Mouse (Mus musculus) embryonic facial prominence, embryonic 13.5 days (tissue): ENCODE data around the gene Gm17364. TPM values are rescaled to one million over a fixed set of nuclear protein-coding genes. Genes with fewer than 3 reads are reported as not detected.
"Not testable (repeated sequence)": the region's sequence is repeated elsewhere in the genome, so short reads cannot be mapped to it uniquely, and the experiment has no call there.

ENCODE experiments used
- ATAC-seq: fragments of 200-750 bp; cut with Nextera tagmentation; 2 replicates; pipeline ENCODE4 v1.8.0; 2017; ENCODE audit warnings: low read depth; ENCODE audit not compliant: insufficient number of reproducible peaks, insufficient read depth, low FRiP score, low TSS enrichment
- H3K27ac ChIP-seq: fragments of 300-500 bp; sonication (generic); 2 replicates; pipeline ENCODE4 v1.5.1; 2015; ENCODE audit warnings: moderate library complexity, mild to moderate bottlenecking, inconsistent platforms
- H3K27me3 ChIP-seq: fragments of 300-500 bp; sonication (generic); 2 replicates; pipeline ENCODE4 v1.6.1; 2015; ENCODE audit warnings: mild to moderate bottlenecking, inconsistent platforms
- H3K36me3 ChIP-seq: fragments of 300-500 bp; sonication (generic); 2 replicates; pipeline ENCODE4 v1.6.1; 2015; ENCODE audit warnings: mild to moderate bottlenecking, inconsistent platforms
- H3K4me1 ChIP-seq: fragments of 300-500 bp; sonication (generic); 2 replicates; pipeline ENCODE4 v1.6.1; 2015; ENCODE audit warnings: inconsistent platforms
- H3K4me2 ChIP-seq: fragments of 300-500 bp; sonication (generic); 2 replicates; pipeline ENCODE4 v1.6.1; 2015; ENCODE audit warnings: moderate library complexity, mild to moderate bottlenecking, inconsistent platforms
- H3K4me3 ChIP-seq: fragments of 300-500 bp; sonication (generic); 2 replicates; pipeline ENCODE4 v1.5.1; 2015; ENCODE audit warnings: mild to moderate bottlenecking, inconsistent platforms
- H3K9ac ChIP-seq: fragments of 300-500 bp; sonication (generic); 2 replicates; pipeline ENCODE4 v1.6.1; 2015; ENCODE audit warnings: mild to moderate bottlenecking, inconsistent platforms
- H3K9me3 ChIP-seq: fragments of 300-500 bp; sonication (generic); 2 replicates; pipeline ENCODE4 v1.6.1; 2016; ENCODE audit warnings: inconsistent platforms
- WGBS: fragments of 180-500 bp; shearing (Covaris S2); methylation state at CpG from one replicate; pipeline ENCODE4 v1.1.7; 2015; ENCODE audit warnings: mixed read lengths; 5-methylcytosine and 5-hydroxymethylcytosine counted together
- polyA plus RNA-seq: library from polyadenylated mRNA; unstranded; fragments of >200 nt; fragmentation: Nextera tagmentation; extraction: Ambion mirVana; gene quantifications from 2 replicates; pipeline ENCODE4 v1.2.1, GENCODE M21; 2015

Gm17364 gene
- polyA plus RNA-seq, 1 experiment from 2014 or later, result not detected

- H3K27ac ChIP-seq, result no peak overlapping the region
- no peak overlapping the region for H3K9ac ChIP-seq
- WGBS, result 62% methylated on average over 4 of the region's 4 CpGs
- no peak for ATAC-seq
- H3K4me2 ChIP-seq, result no peak overlapping the region
- H3K9me3 ChIP-seq, result no peaks in the 10 kb centered on the region
- H3K27me3 ChIP-seq, result no peaks in the 10 kb centered on the region
- no peaks in the 10 kb centered on the region for H3K4me1 ChIP-seq
- H3K36me3 ChIP-seq, result no peaks in the 10 kb centered on the region
- H3K4me3 ChIP-seq, result no peak overlapping the region
These were observed 11.7 kb upstream of the Gm17364 start for GRCm38 (mm10) chr13:41285448-41285847.

GRCm38 (mm10) chr13:41283256-41283655, 9.5 kb upstream of the Gm17364 start:
- 25% methylated on average over 5 of the region's 5 CpGs for WGBS
- Histone ChIP-seq H3K9ac (no peak overlapping the region), H3K36me3 (no peaks in the 10 kb centered on the region), H3K4me3 (no peak overlapping the region), H3K9me3 (no peaks in the 10 kb centered on the region), H3K27me3 (no peaks in the 10 kb centered on the region), H3K4me1 (no peaks in the 10 kb centered on the region), H3K27ac (no peak overlapping the region), H3K4me2 (no peak overlapping the region)
- no peak for ATAC-seq

- H3K9me3 ChIP-seq, result no peaks in the 10 kb centered on the region; the same call in 1 of the 2 replicates
- no peaks in the 10 kb centered on the region for H3K4me1 ChIP-seq
- no peaks in the 10 kb centered on the region for H3K36me3 ChIP-seq
- H3K4me3 ChIP-seq, result no peak overlapping the region
- no peak overlapping the region for H3K27ac ChIP-seq
- no peak for ATAC-seq
- H3K4me2 ChIP-seq, result no peak overlapping the region
- no peaks in the 10 kb centered on the region for H3K27me3 ChIP-seq
- H3K9ac ChIP-seq, result no peak overlapping the region
- WGBS, result 67% methylated on average over 5 of the region's 5 CpGs
These were observed 6.9 kb upstream of the Gm17364 start for GRCm38 (mm10) chr13:41280696-41281095.

- no peak overlapping the region for H3K4me2 ChIP-seq
- H3K9ac ChIP-seq, result no peak overlapping the region
- ATAC-seq, result no peak
- H3K36me3 ChIP-seq, result no peaks in the 10 kb centered on the region
- H3K27me3 ChIP-seq, result no peaks in the 10 kb centered on the region
- 45% methylated on average over 7 of the region's 7 CpGs for WGBS
- no peak overlapping the region for H3K4me3 ChIP-seq
- no peak overlapping the region for H3K27ac ChIP-seq
- H3K9me3 ChIP-seq, result no peaks in the 10 kb centered on the region
- H3K4me1 ChIP-seq, result peaks cover 3% of the 10 kb centered on the region; the same call in 1 of the 2 replicates
These were observed 5.9 kb downstream of the Gm17364 start for GRCm38 (mm10) chr13:41267827-41268408.

GRCm38 (mm10) chr13:41263304-41264006, 10.3 kb downstream of the Gm17364 start:
- Histone ChIP-seq H3K9ac (no peak overlapping the region), H3K4me2 (no peak overlapping the region), H3K27me3 (no peaks in the 10 kb centered on the region), H3K4me1 (peaks cover 3% of the 10 kb centered on the region; the same call in 1 of the 2 replicates), H3K9me3 (no peaks in the 10 kb centered on the region), H3K4me3 (no peak overlapping the region), H3K36me3 (no peaks in the 10 kb centered on the region), H3K27ac (no peak overlapping the region)
- 78% methylated on average over 5 of the region's 5 CpGs for WGBS
- no peak for ATAC-seq

GRCm38 (mm10) chr13:41261617-41262016, 12.2 kb downstream of the Gm17364 start:
- not testable (repeated sequence) for H3K9me3 ChIP-seq, H3K4me3 ChIP-seq, H3K36me3 ChIP-seq, ATAC-seq, H3K27ac ChIP-seq, H3K4me1 ChIP-seq, H3K27me3 ChIP-seq, H3K9ac ChIP-seq, H3K4me2 ChIP-seq
- WGBS, result 96% methylated on average over 8 of the region's 8 CpGs

- no peak overlapping the region for H3K9ac ChIP-seq
- no peak for ATAC-seq
- 82% methylated on average over 4 of the region's 4 CpGs for WGBS
These were observed 15.9 kb downstream of the Gm17364 start for GRCm38 (mm10) chr13:41257851-41258250.

GRCm38 (mm10) chr13:41256962-41257361, 16.8 kb downstream of the Gm17364 start:
- no peak overlapping the region for H3K9ac ChIP-seq
- ATAC-seq, result no peak
- H3K9me3 ChIP-seq, result no peaks in the 10 kb centered on the region
- 90% methylated on average over 3 of the region's 3 CpGs for WGBS
- H3K4me2 ChIP-seq, result no peak overlapping the region
- H3K4me3 ChIP-seq, result no peak overlapping the region
- no peak overlapping the region for H3K27ac ChIP-seq
- H3K36me3 ChIP-seq, result no peaks in the 10 kb centered on the region
- peaks cover under 1% of the 10 kb centered on the region; the same call in 1 of the 2 replicates for H3K4me1 ChIP-seq
- H3K27me3 ChIP-seq, result no peaks in the 10 kb centered on the region

More at GRCm38 (mm10) chr13:41257851-41258250, 15.9 kb downstream of the Gm17364 start:
- H3K4me3 ChIP-seq, result no peak overlapping the region
- H3K27me3 ChIP-seq, result no peaks in the 10 kb centered on the region
- no peak overlapping the region for H3K4me2 ChIP-seq
- H3K36me3 ChIP-seq, result no peaks in the 10 kb centered on the region
- no peak overlapping the region for H3K27ac ChIP-seq
- no peaks in the 10 kb centered on the region for H3K9me3 ChIP-seq
- H3K4me1 ChIP-seq, result no peaks in the 10 kb centered on the region

- ATAC-seq, result no peak
- no peaks in the 10 kb centered on the region for H3K36me3 ChIP-seq
- no peak overlapping the region for H3K4me2 ChIP-seq
- H3K27ac ChIP-seq, result no peak overlapping the region
- no peaks in the 10 kb centered on the region for H3K27me3 ChIP-seq
- peaks cover 6% of the 10 kb centered on the region for H3K4me1 ChIP-seq
- no peak overlapping the region for H3K4me3 ChIP-seq
- no peaks in the 10 kb centered on the region for H3K9me3 ChIP-seq
- no peak overlapping the region for H3K9ac ChIP-seq
- 83% methylated on average over 5 of the region's 5 CpGs for WGBS
These were observed 17.7 kb downstream of the Gm17364 start for GRCm38 (mm10) chr13:41256126-41256525.

GRCm38 (mm10) chr13:41252736-41253135, 21.0 kb downstream of the Gm17364 start:
- no peak for ATAC-seq
- H3K36me3 ChIP-seq, result no peaks in the 10 kb centered on the region
- H3K4me3 ChIP-seq, result no peak overlapping the region
- no peaks in the 10 kb centered on the region for H3K27me3 ChIP-seq
- 93% methylated on average over 7 of the region's 7 CpGs for WGBS
- no peak overlapping the region for H3K4me2 ChIP-seq
- no peak overlapping the region for H3K27ac ChIP-seq
- no peak overlapping the region for H3K9ac ChIP-seq
- peaks cover 11% of the 10 kb centered on the region for H3K4me1 ChIP-seq
- H3K9me3 ChIP-seq, result no peaks in the 10 kb centered on the region

- ATAC-seq, result no peak
- peaks cover 11% of the 10 kb centered on the region for H3K4me1 ChIP-seq
- no peaks in the 10 kb centered on the region for H3K36me3 ChIP-seq
- WGBS, result 72% methylated on average over 6 of the region's 6 CpGs
- H3K9me3 ChIP-seq, result no peaks in the 10 kb centered on the region
- H3K4me2 ChIP-seq, result no peak overlapping the region
- H3K27me3 ChIP-seq, result no peaks in the 10 kb centered on the region
- no peak overlapping the region for H3K27ac ChIP-seq
- H3K9ac ChIP-seq, result no peak overlapping the region
- no peak overlapping the region for H3K4me3 ChIP-seq
These were observed 21.6 kb downstream of the Gm17364 start for GRCm38 (mm10) chr13:41252141-41252540.

- no peak for ATAC-seq
- 75% methylated on average over 5 of the region's 5 CpGs for WGBS
- no peak overlapping the region for H3K9ac ChIP-seq
- no peaks in the 10 kb centered on the region for H3K36me3 ChIP-seq
- H3K4me2 ChIP-seq, result no peak overlapping the region
- H3K27me3 ChIP-seq, result no peaks in the 10 kb centered on the region
- no peak overlapping the region for H3K27ac ChIP-seq
- H3K4me3 ChIP-seq, result no peak overlapping the region
- H3K9me3 ChIP-seq, result no peaks in the 10 kb centered on the region
- peaks cover 11% of the 10 kb centered on the region for H3K4me1 ChIP-seq
These were observed 22.1 kb downstream of the Gm17364 start for GRCm38 (mm10) chr13:41251667-41252066.
